Comparison of ENCODE assay signal across 19 mouse cellular contexts in the genomic region with DNA sequence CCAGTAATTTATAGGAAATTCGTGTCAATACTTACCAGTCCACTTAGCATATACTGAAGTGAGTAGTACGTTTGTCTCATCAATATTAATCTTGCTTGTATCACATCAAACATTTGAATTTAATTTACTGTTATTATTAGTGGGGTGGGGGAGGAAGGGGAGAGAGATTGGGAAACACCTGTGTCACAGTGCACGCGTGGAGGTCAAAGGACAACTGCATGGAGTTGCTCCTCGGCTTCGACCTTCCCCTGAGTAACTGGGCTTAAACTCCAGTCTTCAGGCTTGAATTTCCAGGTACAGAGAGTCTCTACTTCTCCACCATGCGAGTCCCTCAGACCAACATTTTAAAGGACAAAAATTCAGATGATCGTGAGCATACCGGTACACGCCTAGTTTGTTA.
"Had no signal": no experiment of that assay in that cellular context is flagged by ENCODE, and none has a peak within 500 bp of the region (broad histone marks: within the 10 kb centered on the region; RNA-seq: fewer than 3 reads in every experiment).

No protein-coding gene starts in this region.

- H3K36me3 ChIP-seq: liver, embryonic 13.5 days; liver, embryonic 15.5 days; lung, embryonic 15.5 days; midbrain, embryonic 12.5 days; neural tube, embryonic 12.5 days; stomach, embryonic 15.5 days had no signal

- H3K27me3 ChIP-seq: liver, embryonic 13.5 days; liver, embryonic 15.5 days; lung, embryonic 15.5 days; megakaryocyte, embryonic 14.5 days; midbrain, embryonic 12.5 days; neural tube, embryonic 12.5 days; stomach, embryonic 15.5 days had no signal

- H3K27ac ChIP-seq: liver, embryonic 13.5 days; liver, embryonic 15.5 days; lung, embryonic 15.5 days; macrophage; midbrain, embryonic 12.5 days; neural tube, embryonic 12.5 days; stomach, embryonic 15.5 days; stomach, postnatal 0 days had no signal

- H3K4me1 ChIP-seq: liver, embryonic 13.5 days; midbrain, embryonic 12.5 days; neural tube, embryonic 12.5 days; stomach, embryonic 15.5 days had no signal

- H3K4me3 ChIP-seq: liver, embryonic 13.5 days; liver, embryonic 15.5 days; lung, embryonic 15.5 days; megakaryocyte, embryonic 14.5 days; midbrain, embryonic 12.5 days; neural tube, embryonic 12.5 days; stomach, embryonic 15.5 days had no signal

- DNase-seq: liver, embryonic 13.5 days; liver, postnatal 0 days; lung, adult 2 months; lung, postnatal 14 days; lung, postnatal 36 days; midbrain, embryonic 14.5 days; right cerebral cortex, postnatal 14 days; thymus, adult 2 months; thymus, postnatal 14 days; thymus, postnatal 36 days had no signal

- ATAC-seq: liver, postnatal 0 days; lung, postnatal 0 days had no signal

- H3K9ac ChIP-seq: liver, embryonic 13.5 days; liver, embryonic 15.5 days; liver, postnatal 0 days; lung, embryonic 15.5 days; midbrain, embryonic 12.5 days; neural tube, embryonic 12.5 days; stomach, embryonic 15.5 days had no signal

- H3K4me2 ChIP-seq: liver, embryonic 13.5 days; liver, embryonic 15.5 days; lung, embryonic 15.5 days; midbrain, embryonic 12.5 days; neural tube, embryonic 12.5 days; stomach, embryonic 15.5 days had no signal

- H3K9me3 ChIP-seq: liver, embryonic 13.5 days; liver, embryonic 15.5 days; lung, embryonic 15.5 days; midbrain, embryonic 12.5 days; neural tube, embryonic 12.5 days; stomach, embryonic 15.5 days had no signal
